Mouse (Mus musculus) layer of hippocampus, adult 2 months (tissue): ENCODE results near the gene Cpa1. TPM values are rescaled to one million over a fixed set of nuclear protein-coding genes. Genes with fewer than 3 reads are reported as not detected.

Experiments
- DNase-seq, 2 experiments: peaks; one replicate each; pipeline ENCODE4 v3.0.0; 2022; ENCODE audit warnings: low spot score in 2 of 2
- H3K27ac ChIP-seq: fragments of 200-600 bp; 2 replicates; pipeline ENCODE4 v1.8.1; 2022
- H3K4me3 ChIP-seq: fragments of 200-600 bp; 2 replicates; pipeline ENCODE4 v1.8.1; 2022; ENCODE audit warnings: mild to moderate bottlenecking
- CTCF ChIP-seq: fragments of 200-600 bp; conservative IDR thresholded peaks from 2 replicates; pipeline ENCODE4 v1.8.1; 2022; ENCODE audit warnings: antibody characterized with exemption, mild to moderate bottlenecking, moderate library complexity
- total RNA-seq, 2 experiments: library from RNA; stranded (reverse); gene quantifications; 2 replicates each; pipeline ENCODE4 v1.2.3; 2021

The Cpa1 gene
- total RNA-seq, 2 experiments from 2014 or later, result not detected

DNA sequence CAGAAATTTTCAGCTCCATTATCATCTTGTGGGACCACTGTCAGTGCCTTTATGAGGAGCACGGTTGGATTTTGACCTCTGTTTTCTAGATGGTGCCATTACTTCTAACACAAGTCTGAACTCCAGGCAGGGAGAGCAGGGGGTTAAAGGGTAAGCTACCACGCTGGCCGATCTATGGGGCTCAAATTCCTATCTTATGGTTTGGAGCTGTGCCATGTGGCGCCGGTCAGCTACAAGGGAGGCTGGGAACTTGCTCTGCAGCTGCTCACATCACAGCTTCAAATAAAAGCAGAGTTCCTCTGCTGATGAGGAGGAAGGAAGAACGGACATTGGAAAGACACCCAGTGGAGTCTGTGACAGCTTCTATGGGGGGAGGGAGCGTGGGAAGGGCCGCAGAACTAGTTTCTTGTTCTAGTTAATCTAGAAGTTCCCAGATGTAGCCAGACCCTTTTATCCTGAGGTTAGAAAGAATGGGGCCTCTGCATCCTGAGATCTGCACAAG lies 3.6 kb upstream of the Cpa1 start:
- no peak overlapping the region for H3K4me3 ChIP-seq
- no peak for DNase-seq
- no peak for TF ChIP-seq CTCF
- H3K27ac ChIP-seq, result no peak overlapping the region

DNA sequence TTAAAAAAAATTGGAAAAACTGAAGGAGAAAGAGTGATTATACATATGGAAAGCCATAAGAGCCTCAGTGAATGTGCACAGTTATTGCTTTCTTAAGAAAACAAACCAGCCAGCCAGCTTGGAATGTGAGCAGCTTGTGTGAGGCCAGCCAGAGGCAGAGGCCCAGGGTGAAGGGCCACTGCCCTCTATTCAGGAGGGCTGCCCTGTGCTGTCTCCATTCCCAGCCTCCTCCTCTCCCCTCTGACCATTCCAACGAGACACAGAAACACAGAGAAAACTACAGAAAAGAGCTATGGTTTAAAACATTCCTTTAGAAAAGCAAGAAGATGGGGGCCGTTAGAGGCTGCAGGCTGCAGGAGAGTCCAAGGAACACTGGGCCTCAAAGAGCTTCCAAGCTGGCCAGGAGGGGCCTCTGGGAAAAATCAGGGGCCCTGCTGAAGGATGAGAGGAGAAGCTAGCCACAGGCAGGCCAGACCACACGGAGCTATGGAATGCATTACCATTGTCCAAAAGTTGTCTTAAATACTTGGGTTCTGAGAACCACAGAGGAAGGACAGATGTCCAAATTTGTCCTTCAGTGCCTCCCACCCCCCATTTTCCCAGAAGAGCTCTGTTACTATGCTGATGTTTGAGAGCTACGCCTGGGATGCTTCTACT lies 2.7 kb upstream of the Cpa1 start:
- DNase-seq, result no peak
- TF ChIP-seq CTCF, result no peak
- H3K4me3 ChIP-seq, result no peak overlapping the region
- H3K27ac ChIP-seq, result no peak overlapping the region

DNA sequence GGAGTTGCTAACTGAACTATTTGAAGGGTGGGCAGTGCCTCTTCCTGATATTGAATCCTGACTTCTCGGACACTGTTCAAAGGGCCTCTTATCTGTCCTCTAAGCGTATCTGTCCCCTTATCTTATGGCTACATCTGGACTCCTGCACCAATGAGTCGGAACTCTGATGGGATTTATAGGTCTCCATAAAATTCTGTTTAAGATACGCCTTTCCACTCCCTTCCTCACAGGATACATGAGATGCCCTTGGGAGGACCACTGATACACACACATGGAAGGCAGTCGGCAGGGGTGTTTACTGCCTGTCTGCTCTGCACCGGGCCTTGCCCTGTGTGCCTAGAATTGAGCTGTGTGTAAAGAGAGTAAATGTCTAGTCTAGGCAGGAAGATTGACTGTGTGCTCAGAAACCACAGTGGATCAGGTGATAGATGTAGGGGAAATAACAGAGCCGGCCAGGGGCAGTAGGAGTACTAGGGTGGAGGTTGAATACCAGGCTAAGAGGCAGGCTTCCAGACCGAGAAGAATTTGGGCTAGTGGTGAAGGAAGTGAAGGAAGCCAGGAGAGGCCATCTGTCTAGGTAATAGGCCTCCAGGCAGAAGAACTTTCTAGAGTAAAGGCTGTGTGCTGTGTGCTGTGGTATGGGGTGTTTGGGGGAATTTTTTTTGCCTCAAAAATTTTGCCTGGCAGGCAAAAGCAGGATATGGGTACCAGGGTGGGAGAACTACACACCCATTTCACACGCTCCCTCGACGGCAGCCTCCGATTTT lies 4.9 kb downstream of the Cpa1 start:
- H3K27ac ChIP-seq, result no peak overlapping the region
- no peak for TF ChIP-seq CTCF
- no peak overlapping the region for H3K4me3 ChIP-seq
- no peak for DNase-seq

DNA sequence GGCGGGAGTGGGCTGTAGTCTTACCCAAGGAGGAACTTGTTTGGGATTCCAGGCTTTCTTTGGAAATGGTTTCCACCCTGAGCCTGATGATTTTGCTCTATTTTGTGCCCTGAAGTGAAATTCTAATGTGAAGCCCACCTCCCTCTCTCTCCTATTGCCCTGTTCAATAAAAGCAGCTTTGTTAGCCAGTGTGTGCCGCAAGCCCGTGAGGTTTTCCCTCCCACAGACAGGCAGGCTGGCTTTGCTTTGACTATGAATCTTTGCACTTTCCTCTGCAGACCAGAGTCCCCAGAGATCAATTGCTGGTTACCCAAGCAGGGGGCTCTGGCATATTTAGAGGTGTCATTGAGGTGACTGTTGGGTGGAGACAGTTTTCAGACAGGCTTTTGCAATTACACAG lies 5.4 kb downstream of the Cpa1 start:
- Histone ChIP-seq H3K27ac (no peak overlapping the region), H3K4me3 (no peak overlapping the region)
- no peak for DNase-seq
- TF ChIP-seq CTCF, result no peak

DNA sequence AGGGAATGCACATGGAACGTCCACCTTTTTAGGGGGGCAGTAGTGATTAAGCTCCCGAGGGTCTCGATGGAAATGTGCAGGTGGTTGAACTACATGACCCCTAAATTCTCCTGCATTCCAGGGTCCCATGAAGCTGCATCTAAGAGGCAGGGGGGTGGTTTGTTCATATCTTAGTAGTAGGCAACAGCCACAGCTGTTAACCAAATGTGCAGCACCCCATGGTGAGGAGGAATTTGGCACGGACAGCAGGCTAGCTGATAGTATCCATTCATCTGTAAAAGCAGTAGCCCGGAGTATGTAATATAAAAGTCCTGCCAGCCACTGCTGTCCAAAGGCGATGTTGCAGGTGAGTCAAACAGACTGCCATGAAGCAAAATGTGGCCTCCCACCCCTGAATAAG lies 6.4 kb downstream of the Cpa1 start:
- Histone ChIP-seq H3K4me3 (no peak overlapping the region), H3K27ac (no peak overlapping the region)
- TF ChIP-seq CTCF, result no peak
- DNase-seq, result no peak

DNA sequence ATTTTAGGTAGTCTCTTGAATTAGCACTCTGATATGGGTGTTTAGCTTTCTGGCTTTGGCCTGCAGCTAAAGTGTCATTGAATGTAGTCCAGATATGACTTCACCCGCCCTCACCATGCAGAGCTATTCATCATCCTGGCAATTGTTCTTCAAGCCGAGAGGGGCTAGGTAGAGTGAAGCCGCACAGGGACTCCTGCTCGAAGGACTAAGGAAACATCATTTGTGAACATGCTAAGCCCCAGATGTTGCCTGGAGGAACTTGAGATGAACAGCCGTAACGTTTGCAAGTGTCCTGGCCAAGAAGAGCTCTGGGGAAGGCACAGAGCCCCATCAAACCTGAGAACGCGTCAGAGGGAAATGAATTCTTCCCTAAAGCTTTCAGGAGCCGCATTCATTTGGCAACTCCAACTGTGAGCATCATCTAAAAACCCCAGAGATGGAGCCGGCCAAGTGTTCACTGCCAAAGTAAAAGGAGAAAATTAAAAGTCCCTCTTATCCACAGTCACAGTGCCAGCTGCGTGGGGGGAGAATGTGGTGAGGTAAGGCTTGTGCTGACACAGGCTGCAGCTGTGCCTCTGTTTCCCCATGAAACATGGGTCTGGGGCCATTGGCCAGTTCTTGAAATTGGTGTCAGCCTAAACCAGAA lies 10.8 kb downstream of the Cpa1 start:
- peak; percentile 30 to 51 for DNase-seq
- Histone ChIP-seq H3K27ac (peak overlapping the region; percentile 28; the same call in 1 of the 2 replicates), H3K4me3 (no peak overlapping the region; the same call in 1 of the 2 replicates)

DNA sequence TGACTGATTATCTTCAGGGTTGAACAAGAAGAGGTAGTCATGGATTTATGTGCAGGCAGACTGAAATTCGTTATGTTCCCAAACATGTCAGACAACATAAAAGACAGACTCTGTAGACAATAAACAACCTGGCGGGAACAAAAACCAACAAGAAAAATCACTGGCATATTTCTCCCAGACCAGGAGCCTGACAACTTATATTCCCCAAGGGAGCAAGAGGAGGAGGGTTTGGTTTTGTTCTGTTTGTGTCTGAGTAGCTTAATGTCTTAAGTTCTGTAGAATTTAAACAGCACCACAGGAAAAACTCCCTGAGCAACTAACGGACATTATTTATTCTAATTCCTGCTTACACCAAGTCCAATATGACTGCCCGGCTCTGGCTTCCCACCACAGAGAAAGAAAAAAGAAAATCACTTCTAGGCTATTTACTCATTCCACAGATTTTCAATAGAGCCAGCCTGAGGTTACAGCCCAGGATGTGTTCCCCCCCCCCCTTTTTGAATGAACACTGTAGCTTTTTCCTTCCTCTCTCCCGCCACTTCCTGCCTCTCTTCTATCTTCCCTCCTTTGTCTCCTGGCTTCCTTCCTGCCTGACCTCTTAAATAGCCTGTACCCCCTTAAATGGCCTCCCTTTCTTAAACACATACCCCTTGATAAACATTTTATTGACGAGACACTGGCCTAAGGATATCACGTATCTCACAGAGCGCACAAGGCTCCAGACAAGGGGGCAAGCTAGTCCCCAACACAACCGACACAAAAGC lies 13.6 kb downstream of the Cpa1 start:
- no peak overlapping the region for H3K27ac ChIP-seq
- no peak for TF ChIP-seq CTCF

More for the DNA sequence above, 10.8 kb downstream of the Cpa1 start:
- no peak for TF ChIP-seq CTCF

DNA sequence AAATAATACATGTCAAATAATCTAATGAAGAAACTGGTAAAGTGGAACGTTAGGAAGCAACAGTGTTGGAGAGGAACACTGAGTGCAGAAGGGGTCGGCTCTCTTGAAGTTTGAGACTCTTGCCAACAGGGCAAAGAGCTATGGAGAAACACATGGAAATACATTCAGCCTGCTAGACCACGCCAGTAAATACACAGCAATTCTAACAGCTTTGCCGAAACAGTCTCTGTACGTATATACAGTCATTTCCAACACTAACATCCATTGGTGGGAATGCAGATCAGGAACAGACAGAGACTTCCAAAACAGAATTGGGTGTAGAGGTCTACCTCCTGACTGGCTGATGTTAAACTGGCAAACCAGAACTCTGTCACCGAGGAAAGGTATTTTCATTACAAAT lies 14.5 kb downstream of the Cpa1 start:
- DNase-seq, result no peak
- H3K27ac ChIP-seq, result no peak overlapping the region
- no peak for TF ChIP-seq CTCF
- H3K4me3 ChIP-seq, result no peak overlapping the region

More for the DNA sequence above, 13.6 kb downstream of the Cpa1 start:
- H3K4me3 ChIP-seq, result no peak overlapping the region
- no peak for DNase-seq

- peak overlapping the region; percentile 32; the same call in 1 of the 2 replicates for H3K27ac ChIP-seq
- no peak for DNase-seq
- no peak for TF ChIP-seq CTCF
- no peak overlapping the region for H3K4me3 ChIP-seq
Observed at GRCm38 (mm10) chr6:30654402-30654859, 15.4 kb downstream of the Cpa1 start.

DNA sequence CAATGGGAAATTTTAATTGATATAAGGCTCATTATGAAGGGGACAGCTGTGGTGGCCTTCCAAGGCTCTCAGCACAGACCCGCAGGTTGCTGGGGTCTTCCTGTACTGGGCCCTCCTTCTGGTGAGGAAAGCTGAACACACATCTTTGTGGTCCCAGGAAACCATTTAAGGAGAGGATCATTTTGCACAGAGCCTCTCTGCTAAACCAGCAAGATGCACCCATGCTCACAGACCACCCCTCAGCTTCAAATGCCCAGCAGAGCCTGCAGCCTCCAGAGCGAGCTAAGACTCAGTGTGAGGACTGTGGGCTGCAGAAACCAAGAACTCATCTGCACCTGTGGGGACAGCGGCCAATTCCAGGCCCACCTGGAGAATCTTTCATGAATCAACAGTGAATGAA lies 15.9 kb downstream of the Cpa1 start:
- no peak overlapping the region for H3K4me3 ChIP-seq
- DNase-seq, result no peak
- 0 out of 2 replicates have a peak overlapping the region, but pooled peaks have one; percentile 32 for H3K27ac ChIP-seq
- no peak for TF ChIP-seq CTCF

DNA sequence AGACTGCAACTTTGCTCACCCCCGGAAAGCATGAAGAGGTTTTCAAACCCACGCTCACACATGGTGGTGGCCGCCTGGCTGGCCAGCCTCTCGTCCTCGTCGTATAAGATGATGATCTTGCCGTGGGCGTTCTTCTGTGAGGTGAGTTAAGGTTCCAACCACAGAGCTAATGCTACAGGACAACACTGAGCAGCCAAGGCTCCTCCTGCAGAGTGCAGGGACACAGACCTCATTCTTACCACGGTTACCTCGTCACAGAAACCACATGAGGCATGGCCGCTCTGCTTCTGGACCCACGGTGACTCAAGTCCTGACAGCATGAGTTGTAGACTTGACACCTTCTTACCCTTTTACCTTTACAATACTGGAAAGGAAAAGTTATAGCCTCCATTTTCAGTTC lies 18.3 kb downstream of the Cpa1 start:
- Histone ChIP-seq H3K27ac (no peak overlapping the region), H3K4me3 (no peak overlapping the region)
- no peak for DNase-seq
- no peak for TF ChIP-seq CTCF

DNA sequence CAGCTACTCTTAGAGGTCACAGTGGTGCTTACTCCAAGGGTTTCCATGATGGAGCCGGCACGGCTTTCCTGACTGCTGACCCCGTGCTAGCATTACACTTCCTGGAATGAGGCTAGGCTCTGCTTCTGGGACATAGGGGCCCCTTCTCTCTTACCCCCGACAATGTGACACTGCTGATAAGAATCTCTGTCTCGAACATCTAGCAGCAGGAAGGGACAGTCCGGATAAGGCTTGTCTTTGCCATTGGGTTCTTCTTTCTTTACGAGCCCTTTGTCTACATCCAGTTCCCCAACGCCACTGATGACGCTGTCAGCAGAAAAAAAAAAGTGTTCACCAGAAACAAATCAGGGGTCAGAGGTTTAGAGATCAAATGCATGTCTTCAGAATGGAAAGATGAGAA lies 19.6 kb downstream of the Cpa1 start:
- no peak overlapping the region for H3K27ac ChIP-seq
- no peak overlapping the region for H3K4me3 ChIP-seq
- DNase-seq, result no peak
- TF ChIP-seq CTCF, result no peak
